Mouse (Mus musculus) embryo, embryonic 10.5 days (tissue): ENCODE measurements at regions not wholly inside any gene's neighbourhood (a gene's known extent, or its start where the extent isn't known, plus 50 kb on each side); places are given as distances from the start of the nearest gene placed in this dataset.

Experiments used
- DNase-seq: peaks from one replicate; pipeline ENCODE4 v3.0.0-alpha.2; 2015; ENCODE audit warnings: low spot score

GRCm38 (mm10) chr2:171675411-171675810 is 367.9 kb downstream of the Cbln4 start:
- no peak for DNase-seq

DNA sequence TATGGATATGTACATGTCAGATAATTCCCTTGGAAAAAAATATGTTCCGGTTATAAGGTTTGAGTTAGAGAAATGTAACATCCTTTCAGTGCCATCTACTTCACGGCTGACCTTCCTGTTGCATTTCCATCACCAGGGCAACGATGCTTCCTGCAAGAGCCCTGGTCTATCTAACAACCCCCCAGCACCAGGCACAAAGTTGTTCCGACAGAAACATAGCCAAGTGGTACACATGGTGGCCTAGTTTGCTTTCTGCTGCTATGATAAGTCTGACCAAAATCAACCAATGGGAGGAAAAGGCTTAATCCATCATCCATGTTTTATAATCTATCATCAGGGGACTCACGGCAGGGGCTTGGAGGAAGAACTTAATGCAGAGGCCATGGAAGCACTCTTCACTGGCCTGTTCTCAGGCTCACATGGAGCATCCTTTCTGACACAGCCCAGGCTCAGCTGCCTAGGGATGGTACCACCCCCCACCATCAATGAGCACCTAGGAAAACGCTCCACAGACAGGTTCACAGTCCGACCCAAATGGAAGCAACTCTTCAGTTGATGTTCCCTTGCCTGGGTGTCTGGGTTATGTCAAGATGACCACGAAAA is 372.2 kb downstream of the Cbln4 start:
- DNase-seq: no peak

DNA sequence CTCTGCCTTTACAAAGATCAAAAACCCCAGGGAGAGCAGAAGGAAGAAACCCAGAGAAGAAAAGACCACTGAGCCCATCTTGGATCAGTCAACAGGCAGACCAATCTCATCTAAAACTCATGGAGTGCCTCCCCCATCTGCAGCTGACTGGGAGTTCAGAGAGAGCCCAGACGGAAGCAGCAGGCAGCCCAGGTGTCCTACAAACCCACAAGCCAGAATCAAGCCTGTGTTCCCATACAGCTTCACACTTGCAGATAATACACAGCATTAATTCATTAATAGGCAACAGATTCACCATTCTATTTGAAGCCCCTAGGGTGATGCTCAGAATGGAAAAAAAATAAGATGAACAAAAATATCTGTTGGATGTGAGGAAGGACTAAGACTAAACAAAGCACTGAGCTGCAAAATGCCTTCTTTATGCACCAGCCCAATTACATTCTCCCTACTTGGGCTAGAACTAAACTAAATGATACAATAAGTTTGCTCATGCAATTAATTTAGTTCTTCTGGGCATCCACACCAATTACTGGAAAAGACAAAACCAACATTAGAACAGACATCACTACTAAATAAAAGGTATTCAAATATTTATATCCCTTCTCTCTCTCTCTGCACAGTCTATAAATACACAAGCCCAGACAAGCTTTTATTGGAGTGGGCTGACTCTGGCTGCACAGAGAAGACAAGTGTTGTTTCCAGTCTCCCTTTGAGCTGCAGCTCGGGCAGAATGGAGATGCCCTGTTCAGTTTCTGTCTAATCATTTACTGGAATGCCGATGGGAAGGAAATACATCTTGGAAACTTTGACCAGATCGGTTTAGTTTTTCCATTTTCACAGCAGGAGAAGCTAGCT is 374.2 kb downstream of the Cbln4 start:
- DNase-seq: no peak

DNA sequence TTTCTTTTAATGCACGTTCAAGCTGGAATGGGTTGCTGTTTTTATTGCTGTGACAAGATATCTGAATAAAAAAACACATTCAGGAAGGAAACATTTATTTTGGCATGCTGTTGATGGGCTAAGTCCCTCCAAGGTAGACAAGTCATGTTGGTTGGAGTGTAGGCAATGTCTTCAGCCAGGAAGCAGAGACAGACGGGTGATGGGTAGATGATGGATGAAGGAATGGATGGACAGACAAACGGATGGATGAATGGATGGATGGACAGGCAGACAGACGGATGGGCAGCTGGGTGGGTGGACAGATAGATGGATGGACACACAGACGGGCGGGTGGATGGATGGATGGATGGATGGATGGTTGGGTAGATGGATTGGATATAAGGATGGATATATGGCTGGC is 380.7 kb downstream of the Cbln4 start:
- DNase-seq: no peak

- no peak for DNase-seq
Observed at GRCm38 (mm10) chr2:171661896-171662511, 381.3 kb downstream of the Cbln4 start.

DNA sequence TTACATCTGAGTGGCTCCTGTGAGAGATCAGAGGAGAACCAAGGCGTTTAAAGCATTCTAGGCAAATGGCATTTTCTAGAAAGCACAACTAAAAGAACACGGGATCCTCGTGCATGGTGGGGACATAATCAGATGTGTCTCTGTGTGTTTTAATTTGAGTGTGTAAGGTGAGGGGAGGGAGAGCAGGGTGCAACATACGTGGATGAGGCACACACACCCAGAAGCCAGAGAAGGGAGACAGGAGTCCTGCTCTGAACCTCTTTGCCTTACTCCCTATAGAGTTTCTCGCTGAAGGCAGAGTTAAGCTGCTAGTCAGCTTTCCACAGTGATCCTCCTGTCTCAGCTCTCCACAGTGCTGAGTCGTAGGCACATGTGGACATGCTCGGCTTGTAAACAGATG is 386.1 kb downstream of the Cbln4 start:
- no peak for DNase-seq

GRCm38 (mm10) chr2:171641730-171642129 is 401.5 kb downstream of the Cbln4 start:
- DNase-seq: no peak

GRCm38 (mm10) chr2:171640478-171640877 is 402.8 kb downstream of the Cbln4 start:
- no peak for DNase-seq

GRCm38 (mm10) chr2:171638931-171639330 is 404.3 kb downstream of the Cbln4 start:
- DNase-seq: no peak

DNA sequence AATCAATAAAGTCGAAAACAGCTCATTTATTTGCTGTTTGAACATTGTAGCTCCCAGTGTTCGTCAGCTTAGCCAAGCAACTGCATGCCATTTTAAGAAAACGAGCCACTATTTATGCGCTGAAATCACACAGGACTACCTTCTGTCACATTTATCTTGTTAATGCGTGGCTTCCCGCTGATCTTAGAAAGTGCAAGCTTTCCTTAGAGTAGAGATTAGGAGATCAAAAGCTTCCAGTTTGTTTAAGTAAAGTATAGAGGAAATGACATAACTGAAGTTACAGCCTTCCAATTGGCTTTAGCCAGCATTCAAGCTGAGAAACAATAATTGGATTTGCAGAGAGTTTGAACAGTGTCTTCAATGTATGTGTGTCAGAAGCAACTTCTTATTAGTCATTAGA is 406.4 kb downstream of the Cbln4 start:
- peak; percentile 30 for DNase-seq

GRCm38 (mm10) chr2:171633355-171634097 is 409.7 kb downstream of the Cbln4 start:
- DNase-seq: peak; percentile 30

GRCm38 (mm10) chr2:171630101-171630715 is 413.1 kb downstream of the Cbln4 start:
- DNase-seq: no peak

DNA sequence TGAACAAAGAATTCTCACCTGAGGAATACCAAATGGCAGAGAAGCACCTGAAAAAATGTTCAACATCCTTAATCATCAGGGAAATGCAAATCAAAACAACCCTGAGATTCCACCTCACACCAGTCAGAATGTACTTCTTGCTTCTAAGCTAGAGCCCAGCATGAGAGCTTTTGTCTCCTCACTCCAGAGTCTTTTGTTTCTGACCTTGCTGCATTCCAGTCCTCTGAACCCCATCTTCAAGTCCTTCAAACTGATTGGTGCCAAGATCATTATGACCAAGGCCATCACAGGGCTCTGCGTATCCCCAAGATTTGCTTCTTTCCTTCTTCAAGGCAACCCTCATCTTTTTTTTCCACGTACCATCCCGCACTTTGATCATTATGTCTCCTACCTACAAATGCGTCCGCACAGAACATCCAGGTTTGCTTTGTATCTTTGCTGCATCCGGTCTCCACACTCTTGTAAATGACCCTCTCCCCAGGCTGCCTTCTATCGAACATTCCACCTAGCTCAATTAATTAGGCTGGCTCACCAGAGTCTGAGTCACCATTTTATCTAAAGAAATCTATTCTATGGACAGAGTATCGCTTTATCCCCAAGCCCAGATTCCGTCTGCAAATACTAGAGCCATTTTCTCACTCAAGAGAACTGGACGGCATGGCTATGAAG is 414.9 kb downstream of the Cbln4 start:
- DNase-seq: no peak

- no peak for DNase-seq
Observed at GRCm38 (mm10) chr2:171620668-171621067, 422.6 kb downstream of the Cbln4 start.

DNA sequence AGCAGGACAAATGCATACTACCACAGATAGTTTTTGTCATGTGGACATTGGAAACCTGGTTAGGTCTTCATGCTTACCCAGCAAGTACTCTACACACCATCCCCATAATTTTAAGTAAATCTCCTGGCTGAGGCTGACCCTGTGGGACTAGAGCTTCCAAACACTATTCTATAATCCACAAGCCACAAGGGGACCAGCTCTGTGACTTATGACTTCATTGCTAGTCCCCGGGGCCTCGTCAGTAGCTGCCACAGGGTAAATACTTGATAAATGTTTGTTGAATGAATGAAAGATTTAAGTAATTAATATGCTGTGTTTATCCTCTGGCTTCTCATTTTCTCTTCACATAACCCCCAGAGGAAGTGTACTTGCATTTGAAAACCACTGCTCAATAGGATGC is 423.0 kb downstream of the Cbln4 start:
- no peak for DNase-seq

DNA sequence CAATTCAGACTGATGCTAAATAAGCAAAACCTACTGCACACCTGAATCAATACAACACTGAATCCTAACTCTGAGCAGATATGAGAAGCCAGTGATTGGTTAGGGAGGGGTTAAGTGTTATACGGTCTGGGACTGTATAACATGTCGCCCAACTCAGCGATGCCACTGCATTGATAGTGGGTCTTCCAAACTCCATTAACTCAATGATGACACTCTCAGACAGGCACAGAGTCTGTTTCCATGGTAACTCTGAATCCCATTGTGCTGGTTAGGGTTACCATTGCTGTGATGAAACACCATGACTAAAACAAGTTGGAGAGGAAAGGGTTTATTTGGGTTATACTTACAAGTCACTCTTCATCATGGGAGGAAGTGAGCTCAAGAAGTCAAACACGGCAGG is 424.5 kb downstream of the Cbln4 start:
- DNase-seq: no peak

DNA sequence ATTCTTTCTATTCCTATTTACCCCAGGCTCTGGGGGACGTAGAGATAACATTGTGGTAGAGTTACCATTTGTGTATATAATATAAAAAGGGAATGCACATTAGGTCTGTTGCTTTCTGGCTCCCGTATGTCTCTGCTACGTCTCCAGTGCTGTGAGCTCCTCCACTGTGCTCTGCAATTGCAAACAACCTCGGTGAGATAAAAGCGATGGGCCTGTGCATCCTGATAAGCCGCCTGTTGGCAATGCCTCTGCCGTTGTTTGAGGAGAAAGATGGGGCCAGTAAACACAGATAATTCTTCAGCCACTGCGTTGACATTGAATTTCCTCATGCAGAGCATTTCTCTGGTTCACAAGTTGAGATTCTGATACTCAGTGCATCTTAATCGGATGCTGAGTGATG is 424.9 kb downstream of the Cbln4 start:
- no peak for DNase-seq

GRCm38 (mm10) chr2:171615462-171615861 is 427.8 kb downstream of the Cbln4 start:
- no peak for DNase-seq

- DNase-seq: no peak
Observed at GRCm38 (mm10) chr2:171605064-171605463, 438.2 kb downstream of the Cbln4 start.

- DNase-seq: no peak
Observed at GRCm38 (mm10) chr2:171595240-171595639, 448.0 kb downstream of the Cbln4 start.

GRCm38 (mm10) chr2:171593884-171594283 is 449.4 kb downstream of the Cbln4 start:
- peak; percentile 59 for DNase-seq
